Mouse (Mus musculus) kidney, embryonic 14.5 days (tissue): ENCODE measurements around the gene Dusp27. TPM values are rescaled to one million over a fixed set of nuclear protein-coding genes. Genes with fewer than 3 reads are reported as not detected.
A peak's percentile ranks its signal among the peaks of the same experiment; 100 is the strongest.

Experiments used
- ATAC-seq: fragments of 200-750 bp; cut with Nextera tagmentation; 2 replicates; pipeline ENCODE4 v1.8.0; 2017; ENCODE audit warnings: moderate number of reproducible peaks, mild to moderate bottlenecking, moderate TSS enrichment, moderate library complexity; ENCODE audit not compliant: low FRiP score, low TSS enrichment
- H3K27ac ChIP-seq: fragments of 300-500 bp; sonication (generic); 2 replicates; pipeline ENCODE4 v1.5.1; 2014; ENCODE audit warnings: low read depth, mild to moderate bottlenecking, low read length, moderate library complexity, mixed read lengths
- H3K27me3 ChIP-seq: fragments of 300-500 bp; sonication (generic); 2 replicates; pipeline ENCODE4 v1.6.1; 2014; ENCODE audit warnings: mild to moderate bottlenecking, low read length; ENCODE audit not compliant: control insufficient read depth, insufficient read depth
- H3K36me3 ChIP-seq: fragments of 300-500 bp; sonication (generic); 2 replicates; pipeline ENCODE4 v1.6.1; 2014; ENCODE audit warnings: low read length, mixed read lengths; ENCODE audit not compliant: control insufficient read depth, insufficient read depth
- H3K4me1 ChIP-seq: fragments of 300-500 bp; sonication (generic); 2 replicates; pipeline ENCODE4 v1.6.1; 2014; ENCODE audit warnings: low read length, mixed read lengths; ENCODE audit not compliant: control insufficient read depth, insufficient read depth
- H3K4me2 ChIP-seq: fragments of 300-500 bp; sonication (generic); replicated peaks from 2 replicates; pipeline ENCODE4 v1.6.1; 2014; ENCODE audit warnings: low read depth, mild to moderate bottlenecking, low read length
- H3K4me3 ChIP-seq: fragments of 300-500 bp; sonication (generic); 2 replicates; pipeline ENCODE4 v1.5.1; 2014; ENCODE audit warnings: mild to moderate bottlenecking, low read length
- H3K9ac ChIP-seq: fragments of 300-500 bp; sonication (generic); 2 replicates; pipeline ENCODE4 v1.6.1; 2014; ENCODE audit warnings: low read depth, mild to moderate bottlenecking, low read length, moderate library complexity
- H3K9me3 ChIP-seq: fragments of 300-500 bp; sonication (generic); 2 replicates; pipeline ENCODE4 v1.6.1; 2016; ENCODE audit warnings: low read length; ENCODE audit not compliant: control insufficient read depth
- WGBS: fragments of 180-500 bp; shearing (Covaris S2); extraction: QIAGEN DNeasy Blood & Tissue Kit; methylation state at CpG from one replicate; pipeline ENCODE4 v1.1.7; 2014; 5-methylcytosine and 5-hydroxymethylcytosine counted together
- polyA plus RNA-seq: library from polyadenylated mRNA; unstranded; fragments of >200 nt; fragmentation: Nextera tagmentation; extraction: Ambion mirVana; gene quantifications from 2 replicates; pipeline ENCODE4 v1.2.1, GENCODE M21; 2014

Dusp27 gene
- polyA plus RNA-seq, 1 experiment from 2014 or later = 0.39 TPM

DNA sequence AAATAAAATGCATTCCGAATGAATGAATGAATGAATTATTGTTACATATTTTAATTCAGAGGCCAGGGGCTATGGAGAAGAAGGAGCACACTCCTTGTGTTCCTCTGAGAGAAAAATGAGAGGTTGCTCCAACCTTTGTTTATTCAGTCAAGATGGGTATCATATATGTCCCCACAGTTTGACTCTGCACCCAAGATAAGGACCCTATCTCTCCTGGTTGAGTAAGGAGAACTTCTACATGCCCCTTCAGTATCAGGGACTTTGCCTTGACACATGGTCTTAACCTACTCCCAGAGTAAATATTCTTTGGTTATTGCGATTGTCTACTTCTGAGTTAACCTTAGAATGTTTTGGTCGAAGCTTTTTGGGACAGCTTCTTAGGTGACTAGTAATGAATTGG is 63.9 kb downstream of the Dusp27 start:
- Histone ChIP-seq H3K36me3 (no peaks in the 10 kb centered on the region), H3K4me1 (no peaks in the 10 kb centered on the region), H3K9me3 (no peaks in the 10 kb centered on the region), H3K27ac (no peak overlapping the region), H3K27me3 (no peaks in the 10 kb centered on the region), H3K4me3 (no peak overlapping the region), H3K9ac (no peak overlapping the region), H3K4me2 (no peak overlapping the region)
- WGBS = 95% methylated on average over 3 of the region's 3 CpGs
- ATAC-seq = no peak

DNA sequence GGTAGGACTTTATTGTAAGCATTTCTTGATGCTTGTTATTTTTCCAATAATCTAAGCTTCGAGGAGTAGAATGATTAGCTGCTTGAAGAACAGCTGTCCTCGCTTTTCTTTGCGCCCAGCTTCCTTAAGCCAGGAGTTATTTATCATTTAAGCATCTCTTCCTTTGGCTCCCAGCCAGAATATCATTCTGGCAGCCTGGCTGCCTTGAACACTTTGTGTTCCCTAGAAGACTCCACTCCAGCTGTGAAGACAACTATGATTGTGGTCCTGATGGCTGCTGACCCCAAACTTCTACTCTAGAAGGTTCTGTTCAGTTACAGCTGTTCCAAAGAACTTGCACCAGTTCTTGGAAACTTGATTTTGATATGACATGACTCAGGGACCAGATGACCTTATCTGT is 66.2 kb downstream of the Dusp27 start:
- no peaks in the 10 kb centered on the region for H3K9me3 ChIP-seq
- ATAC-seq = no peak
- 64% methylated on average over 3 of the region's 3 CpGs for WGBS
- H3K27ac ChIP-seq = no peak overlapping the region
- no peak overlapping the region for H3K4me3 ChIP-seq
- H3K4me2 ChIP-seq = no peak overlapping the region
- no peaks in the 10 kb centered on the region for H3K27me3 ChIP-seq
- H3K4me1 ChIP-seq = no peaks in the 10 kb centered on the region
- H3K9ac ChIP-seq = no peak overlapping the region
- no peaks in the 10 kb centered on the region for H3K36me3 ChIP-seq

GRCm38 (mm10) chr1:166060406-166060805 is 67.3 kb downstream of the Dusp27 start:
- Histone ChIP-seq H3K27ac (no peak overlapping the region), H3K36me3 (no peaks in the 10 kb centered on the region), H3K27me3 (no peaks in the 10 kb centered on the region), H3K4me3 (no peak overlapping the region), H3K9me3 (no peaks in the 10 kb centered on the region), H3K9ac (no peak overlapping the region), H3K4me1 (no peaks in the 10 kb centered on the region), H3K4me2 (no peak overlapping the region)
- ATAC-seq = no peak
- 53% methylated on average over 1 of the region's 1 CpGs for WGBS

DNA sequence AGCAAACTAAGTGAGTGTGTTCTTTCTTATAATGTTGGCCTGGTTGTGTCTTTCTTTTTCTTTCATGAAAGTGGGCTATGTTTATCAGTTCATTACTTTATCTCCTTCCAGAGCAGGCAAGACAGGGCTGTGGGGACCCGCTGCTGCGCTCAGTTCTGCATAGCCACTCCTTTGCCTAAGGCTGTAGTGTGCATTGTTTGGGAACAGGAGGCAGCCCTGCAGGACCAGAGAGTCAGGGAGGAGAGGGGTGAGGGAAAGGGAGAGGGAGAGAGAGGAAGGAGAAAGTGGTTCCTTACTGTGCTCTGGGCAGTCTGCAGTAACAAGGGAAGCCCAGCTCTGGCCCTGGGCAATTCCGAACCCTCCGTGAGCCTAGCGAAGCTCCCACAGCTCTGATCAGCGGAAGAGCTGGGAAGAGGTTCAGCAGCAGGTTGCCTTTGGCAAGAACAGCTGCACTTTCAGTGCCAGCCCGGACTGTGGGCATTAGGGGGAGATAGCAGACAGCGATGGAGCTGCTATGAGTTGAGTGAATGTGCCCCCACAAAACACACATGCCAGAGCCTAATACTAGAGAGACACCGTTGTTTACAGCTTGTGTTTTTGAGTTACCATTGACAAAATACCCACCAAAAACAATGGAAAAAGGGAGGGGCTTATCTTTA is 71.5 kb downstream of the Dusp27 start:
- Histone ChIP-seq H3K9me3 (no peaks in the 10 kb centered on the region), H3K9ac (no peak overlapping the region), H3K4me1 (no peaks in the 10 kb centered on the region), H3K36me3 (no peaks in the 10 kb centered on the region), H3K4me3 (no peak overlapping the region), H3K27ac (no peak overlapping the region), H3K4me2 (no peak overlapping the region), H3K27me3 (no peaks in the 10 kb centered on the region)
- no peak for ATAC-seq
- 50% methylated on average over 9 of the region's 9 CpGs for WGBS

- Histone ChIP-seq H3K4me1 (no peaks in the 10 kb centered on the region), H3K27ac (no peak overlapping the region), H3K4me3 (no peak overlapping the region), H3K9ac (no peak overlapping the region), H3K4me2 (no peak overlapping the region), H3K27me3 (peaks cover 1% of the 10 kb centered on the region; the same call in 1 of the 2 replicates), H3K9me3 (no peaks in the 10 kb centered on the region), H3K36me3 (no peaks in the 10 kb centered on the region)
- WGBS = 27% methylated on average over 10 of the region's 10 CpGs
- ATAC-seq = peak; percentile 36; the same call in 1 of the 2 replicates
Observed at GRCm38 (mm10) chr1:166053285-166053955, 74.3 kb downstream of the Dusp27 start.

DNA sequence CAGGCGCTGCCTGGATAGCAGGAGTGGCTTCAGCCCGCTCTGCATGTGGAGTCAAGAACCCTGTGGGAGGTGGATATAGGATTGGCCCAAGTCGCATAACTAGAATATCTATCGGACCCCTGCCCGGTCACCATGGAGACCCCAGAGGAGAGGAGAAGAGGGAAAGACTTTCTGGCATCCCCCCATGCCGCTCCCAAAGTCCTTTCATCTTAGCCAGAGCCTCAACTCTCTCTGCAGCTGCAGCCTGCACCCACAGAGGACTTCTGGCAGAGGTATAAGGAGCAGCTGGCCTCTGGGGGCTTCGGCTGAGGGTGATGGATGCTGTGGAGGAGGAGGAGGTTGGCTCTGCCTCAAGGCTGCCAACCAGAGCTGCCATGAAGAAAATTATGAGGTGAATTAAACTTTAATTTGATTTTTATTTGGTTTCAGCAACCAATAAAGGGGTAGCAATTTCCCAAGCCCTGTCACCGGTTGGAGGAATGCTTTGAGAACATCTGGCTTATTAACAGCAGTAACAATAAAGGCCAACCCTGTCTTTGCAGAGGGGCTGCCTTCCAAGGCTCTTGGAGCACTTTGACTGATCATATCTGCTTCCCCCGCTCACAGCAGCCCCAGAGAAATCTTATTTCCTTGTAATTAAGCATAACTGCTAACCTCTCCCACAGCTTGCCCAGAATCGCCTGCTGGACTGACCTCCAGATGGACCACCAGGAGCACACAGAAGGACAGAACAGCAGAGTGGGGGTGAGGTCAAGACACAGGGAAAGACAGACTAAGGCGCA is 78.5 kb downstream of the Dusp27 start:
- H3K27ac ChIP-seq = no peak overlapping the region
- H3K4me1 ChIP-seq = 0 out of 2 replicates have a peak, but pooled peaks cover 10% of the 10 kb centered on the region

DNA sequence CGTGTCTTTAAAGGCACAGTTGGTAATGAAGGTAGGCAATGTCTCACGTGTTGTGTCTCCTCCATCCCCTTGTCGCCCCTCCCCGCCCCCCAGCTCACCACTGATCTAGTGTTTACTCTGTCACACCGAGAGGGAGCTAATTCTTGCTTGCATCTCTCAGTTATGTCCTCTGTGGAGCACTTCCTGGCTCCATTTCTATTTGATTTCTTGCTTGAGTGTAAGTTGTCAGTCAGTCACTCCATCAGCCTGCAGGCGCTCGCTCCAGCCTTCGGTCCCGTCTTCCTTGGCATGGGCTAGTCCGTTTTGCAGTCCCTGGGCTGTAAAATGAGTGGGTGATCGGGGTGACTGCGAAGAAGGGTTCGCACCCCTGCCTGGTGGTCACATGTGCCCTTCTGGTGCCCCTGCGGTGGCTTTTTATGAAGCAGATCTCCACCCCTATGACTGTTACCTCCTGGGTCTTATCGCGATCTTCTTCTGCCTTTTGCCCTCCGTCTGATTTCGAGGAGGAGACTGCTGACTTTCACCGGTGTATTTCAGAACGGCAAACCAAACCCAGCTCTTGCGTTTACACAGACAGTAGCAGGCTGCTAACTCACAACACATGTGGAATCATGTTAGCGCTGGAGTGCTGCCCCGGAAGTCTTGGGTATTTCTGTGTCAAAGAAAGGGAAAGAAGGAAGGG is 79.4 kb downstream of the Dusp27 start:
- Histone ChIP-seq H3K27me3 (peaks cover 10% of the 10 kb centered on the region; the same call in 1 of the 2 replicates), H3K4me2 (peak overlapping the region; percentile 56), H3K36me3 (no peaks in the 10 kb centered on the region), H3K27ac (no peak overlapping the region), H3K4me3 (peak overlapping the region; percentile 42), H3K4me1 (0 out of 2 replicates have a peak, but pooled peaks cover 10% of the 10 kb centered on the region), H3K9me3 (no peaks in the 10 kb centered on the region), H3K9ac (peak overlapping the region; percentile 40)
- no peak for ATAC-seq
- WGBS = 2% methylated on average over 23 of the region's 23 CpGs

More for the DNA sequence above, 78.5 kb downstream of the Dusp27 start:
- H3K4me3 ChIP-seq = peak overlapping the region; percentile 42
- H3K9ac ChIP-seq = no peak overlapping the region; the same call in 1 of the 2 replicates
- H3K9me3 ChIP-seq = no peaks in the 10 kb centered on the region
- peak overlapping the region; percentile 56 for H3K4me2 ChIP-seq
- no peaks in the 10 kb centered on the region for H3K36me3 ChIP-seq
- 11% methylated on average over 11 of the region's 11 CpGs for WGBS
- H3K27me3 ChIP-seq = peaks cover 10% of the 10 kb centered on the region; the same call in 1 of the 2 replicates
- ATAC-seq = 0 out of 2 replicates have a peak, but pooled peaks have one; percentile 37
